Mouse (Mus musculus): ENCODE results near the gene Glipr2.

The Glipr2 gene

GRCm38 (mm10) chr4:44004623-44005409 is 47.6 kb downstream of the Glipr2 start:
- no peak for DNase-seq (ENCODE audit: low read depth, low spot score)

DNA sequence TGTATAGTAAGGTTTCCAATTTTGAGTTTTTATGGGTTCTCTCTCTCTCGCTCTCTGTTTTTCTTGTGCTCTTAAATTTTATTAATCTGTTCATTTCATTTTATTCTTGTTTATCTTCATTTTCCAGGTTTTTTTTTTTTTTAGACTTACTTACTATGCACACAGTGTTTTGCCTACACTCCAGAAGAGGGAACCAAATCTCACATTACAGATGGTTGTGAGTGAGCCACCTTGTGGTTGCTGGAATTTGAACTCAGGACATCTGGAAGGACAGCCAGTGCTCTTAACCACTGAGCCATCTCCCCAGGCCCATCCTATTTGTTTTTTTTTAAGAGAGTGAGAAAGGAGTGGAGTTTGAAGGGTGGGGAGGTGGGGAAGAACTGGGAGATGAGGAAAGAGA is 53.0 kb downstream of the Glipr2 start:
- no peak for DNase-seq (ENCODE audit: low read depth, low spot score)

- DNase-seq (ENCODE audit: low read depth, low spot score) = no peak
These were observed 53.7 kb downstream of the Glipr2 start for GRCm38 (mm10) chr4:44010893-44011292.

DNA sequence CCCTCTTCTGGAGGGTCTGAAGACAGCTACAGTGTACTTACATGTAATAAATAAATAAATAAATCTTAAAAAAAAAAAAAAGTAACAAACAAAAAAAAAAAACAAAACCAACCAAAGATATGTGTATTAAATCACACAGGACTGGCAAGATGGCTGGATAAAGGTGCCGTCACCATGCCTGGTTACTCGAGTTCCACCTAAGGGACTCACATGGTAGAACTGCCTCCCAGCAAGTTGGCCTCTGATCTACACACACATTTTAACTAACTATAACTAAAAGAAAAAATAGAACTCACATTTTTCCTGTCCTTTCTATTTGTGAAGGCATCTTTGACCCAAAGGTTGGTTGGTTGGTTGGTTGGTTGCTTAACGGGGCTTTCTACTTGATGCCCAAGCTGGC is 54.6 kb downstream of the Glipr2 start:
- DNase-seq (ENCODE audit: low read depth, low spot score) = no peak

DNA sequence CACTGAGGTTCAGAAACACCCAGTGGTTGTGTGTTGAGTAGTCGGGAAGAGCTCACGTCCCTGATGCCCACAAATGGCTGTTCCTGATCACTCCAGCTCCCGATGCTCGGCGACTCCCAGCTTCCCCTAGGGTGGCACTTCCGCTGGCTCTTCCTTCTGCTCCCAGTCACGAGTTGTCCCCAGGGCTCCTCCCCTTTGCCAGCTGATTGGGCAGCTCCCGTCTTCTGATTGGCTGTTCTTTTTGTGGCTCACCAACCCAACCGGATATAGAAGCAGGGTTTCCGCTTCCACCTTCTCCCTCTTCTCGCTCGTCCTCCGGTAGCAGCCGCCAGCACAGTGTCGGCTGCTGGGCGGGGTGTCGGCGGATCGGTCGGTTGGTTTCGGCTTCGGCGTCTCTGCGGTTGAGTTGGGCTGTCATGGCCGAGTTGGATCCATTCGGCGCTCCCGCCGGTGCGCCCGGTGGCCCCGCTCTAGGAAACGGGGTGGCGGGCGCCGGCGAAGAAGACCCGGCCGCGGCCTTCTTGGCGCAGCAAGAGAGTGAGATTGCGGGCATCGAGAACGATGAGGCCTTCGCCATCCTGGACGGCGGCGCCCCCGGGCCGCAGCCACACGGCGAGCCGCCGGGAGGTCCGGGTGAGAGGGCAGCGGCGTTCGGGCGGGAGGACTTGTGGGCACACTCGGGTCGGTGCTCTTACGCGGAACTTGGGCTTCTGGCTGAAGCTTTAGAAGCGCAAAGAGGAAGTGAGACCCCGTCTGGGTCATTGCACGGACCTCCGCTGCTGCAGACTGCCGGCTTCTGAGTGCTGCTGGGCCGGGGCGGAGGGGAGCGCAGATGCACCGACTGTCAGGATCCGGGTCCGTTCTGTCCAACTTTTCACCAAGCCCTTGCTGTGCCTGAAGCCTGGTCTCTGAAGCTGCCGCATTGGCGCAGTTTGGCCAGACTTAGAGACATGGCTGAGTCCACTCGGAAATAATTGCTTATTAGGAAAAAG is 55.5 kb downstream of the Glipr2 start:
- peak; percentile 91 for DNase-seq (ENCODE audit: low read depth, low spot score)

DNA sequence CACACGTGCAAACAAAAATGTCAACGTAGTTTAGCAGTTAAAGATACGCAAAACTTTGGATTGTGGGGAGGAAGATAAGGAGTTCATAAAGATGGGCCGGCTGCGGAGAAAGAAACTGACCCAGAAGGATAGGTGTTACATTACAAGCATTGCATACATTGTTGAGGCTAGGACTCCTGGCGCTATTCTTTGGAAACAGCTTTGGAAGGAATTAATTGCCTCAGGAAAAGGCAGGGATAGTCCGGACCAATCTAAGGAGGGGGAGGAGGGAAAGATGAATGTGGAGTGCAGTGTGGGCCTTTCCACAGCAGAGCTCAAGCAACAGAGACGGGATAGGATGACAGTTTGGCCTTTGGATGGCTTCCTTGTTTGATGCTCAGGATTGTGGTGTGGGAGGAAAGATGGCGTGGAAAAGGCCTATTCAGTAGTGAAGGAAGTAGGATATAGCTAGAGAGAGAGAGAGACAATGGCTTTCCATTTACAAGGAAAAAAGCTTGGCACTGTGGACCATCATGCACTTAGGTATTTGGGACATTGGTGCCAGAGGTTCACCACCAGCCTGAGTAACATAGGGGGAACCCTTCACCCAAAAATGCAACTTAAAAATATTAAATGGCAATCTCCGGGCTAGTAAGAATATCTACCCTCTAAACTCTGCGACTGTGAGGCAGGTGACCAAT is 56.3 kb downstream of the Glipr2 start:
- DNase-seq (ENCODE audit: low read depth, low spot score) = peak; percentile 27

- DNase-seq (ENCODE audit: low read depth, low spot score) = no peak
These were observed 58.9 kb downstream of the Glipr2 start for GRCm38 (mm10) chr4:44016071-44016470.

- DNase-seq (ENCODE audit: low read depth, low spot score) = no peak
These were observed 59.6 kb downstream of the Glipr2 start for GRCm38 (mm10) chr4:44016791-44017190.

- no peak for DNase-seq (ENCODE audit: low read depth, low spot score)
These were observed 65.1 kb downstream of the Glipr2 start for GRCm38 (mm10) chr4:44022323-44022722.

GRCm38 (mm10) chr4:44022766-44023165 is 65.6 kb downstream of the Glipr2 start:
- DNase-seq (ENCODE audit: low read depth, low spot score) = no peak

GRCm38 (mm10) chr4:44023681-44024080 is 66.5 kb downstream of the Glipr2 start:
- no peak for DNase-seq (ENCODE audit: low read depth, low spot score)

GRCm38 (mm10) chr4:44024241-44024640 is 67.0 kb downstream of the Glipr2 start:
- no peak for DNase-seq (ENCODE audit: low read depth, low spot score)

DNA sequence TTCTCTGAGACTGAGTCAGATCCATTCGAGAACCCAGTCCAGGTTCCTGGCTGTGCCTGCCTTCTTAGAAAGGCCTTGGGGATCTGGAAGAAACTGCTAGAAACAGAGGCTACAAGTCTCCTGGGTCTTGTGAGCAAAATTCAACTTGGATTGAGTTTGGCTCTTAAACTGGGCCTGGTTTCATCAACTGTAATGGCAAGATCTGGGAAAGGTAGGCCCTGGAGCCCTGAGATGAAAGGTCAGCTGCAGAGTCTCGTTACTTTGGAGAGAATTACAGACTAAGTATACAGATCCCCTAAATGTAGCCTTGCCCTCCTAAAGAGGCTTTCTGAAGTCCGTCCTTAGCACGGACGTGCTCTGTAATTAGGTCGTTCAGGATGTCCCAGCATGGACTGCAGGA is 68.4 kb downstream of the Glipr2 start:
- DNase-seq (ENCODE audit: low read depth, low spot score) = no peak

Measured in c-Kit-negative CD71-positive TER-119-positive erythroid progenitor cells, embryonic 14.5 days (primary cell).